Mouse (Mus musculus) lung, postnatal 0 days (tissue): Measurements from ENCODE around the gene Cfap58.

Experiments used
- CTCF ChIP-seq: IDR thresholded peaks from 2 replicates; pipeline ENCODE4 v1.5.1; 2016; ENCODE audit warnings: antibody characterized with exemption, mild to moderate bottlenecking
- EP300 ChIP-seq: IDR thresholded peaks from 2 replicates; pipeline ENCODE4 v1.6.1; 2016; ENCODE audit warnings: antibody characterized with exemption, mild to moderate bottlenecking, control low read depth

DNA sequence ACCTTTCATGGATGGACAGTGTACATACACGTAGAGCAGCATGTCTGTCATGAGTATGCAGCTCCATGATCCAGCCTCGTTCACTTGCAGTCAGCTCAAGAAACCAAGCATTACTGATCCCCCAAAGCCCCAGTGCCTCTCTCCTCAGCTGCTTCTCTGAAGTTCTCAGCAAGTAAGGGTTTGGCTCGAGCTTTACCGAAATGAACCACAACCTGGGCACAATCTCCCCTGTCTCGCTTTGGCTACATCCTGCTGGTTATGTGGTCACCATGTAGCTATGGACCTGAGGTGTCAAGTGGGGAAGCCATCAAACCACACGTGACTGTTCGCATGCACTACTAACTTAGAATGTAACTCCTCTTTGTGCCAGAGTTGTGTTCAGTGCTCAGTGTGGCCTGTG lies 13.5 kb downstream of the Cfap58 start:
- TF ChIP-seq CTCF, result no peak
- no peak for TF ChIP-seq EP300
